Mouse (Mus musculus) E14TG2a.4 (cell line): ENCODE measurements around the gene Aoc1.
A peak's percentile ranks its signal among the peaks of the same experiment; 100 is the strongest.

Source experiments
- H3K27me3 ChIP-seq: 2 replicates; pipeline ENCODE4 v1.6.1; 2014; ENCODE audit warnings: low read length, control low read depth; ENCODE audit not compliant: insufficient read depth
- H3K36me3 ChIP-seq: 2 replicates; pipeline ENCODE4 v1.6.1; 2014; ENCODE audit warnings: low read length, control low read depth; ENCODE audit not compliant: insufficient read depth
- H3K4me1 ChIP-seq: replicated peaks from 2 replicates; pipeline ENCODE4 v1.6.1; 2014; ENCODE audit warnings: low read depth, low read length, control low read depth
- H3K4me3 ChIP-seq: replicated peaks from 2 replicates; pipeline ENCODE4 v1.5.1; 2014; ENCODE audit warnings: mild to moderate bottlenecking, low read length
- H3K9me3 ChIP-seq: 2 replicates; pipeline ENCODE4 v1.6.1; 2014; ENCODE audit warnings: low read length, control low read depth
- CTCF ChIP-seq: conservative IDR thresholded peaks from 2 replicates; pipeline ENCODE4 v1.5.1; 2014; ENCODE audit warnings: low read length
- NANOG ChIP-seq: IDR thresholded peaks from 2 replicates; pipeline ENCODE4 v1.6.1; 2014; ENCODE audit warnings: borderline replicate concordance, low read length, mixed read lengths
- POU5F1 ChIP-seq: IDR thresholded peaks from 2 replicates; pipeline ENCODE4 v1.6.1; 2014; ENCODE audit warnings: low read length, borderline replicate concordance

Aoc1 gene

DNA sequence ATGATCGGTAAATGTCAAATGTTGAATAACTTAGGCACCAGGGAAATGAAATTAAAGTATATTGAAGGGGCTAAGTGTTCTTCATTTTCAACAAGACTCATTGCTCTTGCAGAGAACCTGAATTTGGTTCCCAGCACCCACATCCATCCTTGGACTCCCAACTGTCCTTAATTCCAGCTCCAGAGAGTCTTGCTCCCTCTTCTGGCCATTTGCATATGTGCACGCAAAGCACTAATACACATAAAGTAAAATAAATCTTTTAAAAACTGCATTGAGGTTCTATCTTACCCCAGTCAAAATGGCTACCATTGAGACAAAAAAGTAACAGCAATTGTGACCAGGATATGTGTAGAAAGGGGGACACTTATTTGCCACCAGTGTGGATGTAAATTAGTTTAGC lies 18.5 kb upstream of the Aoc1 start:
- peaks cover 25% of the 10 kb centered on the region for H3K4me1 ChIP-seq
- H3K36me3 ChIP-seq: no peaks in the 10 kb centered on the region
- H3K4me3 ChIP-seq: no peak overlapping the region
- H3K9me3 ChIP-seq: no peaks in the 10 kb centered on the region
- TF ChIP-seq CTCF: peak; percentile 61
- no peak for TF ChIP-seq NANOG
- H3K27me3 ChIP-seq: peaks cover 3% of the 10 kb centered on the region; the same call in 1 of the 2 replicates

DNA sequence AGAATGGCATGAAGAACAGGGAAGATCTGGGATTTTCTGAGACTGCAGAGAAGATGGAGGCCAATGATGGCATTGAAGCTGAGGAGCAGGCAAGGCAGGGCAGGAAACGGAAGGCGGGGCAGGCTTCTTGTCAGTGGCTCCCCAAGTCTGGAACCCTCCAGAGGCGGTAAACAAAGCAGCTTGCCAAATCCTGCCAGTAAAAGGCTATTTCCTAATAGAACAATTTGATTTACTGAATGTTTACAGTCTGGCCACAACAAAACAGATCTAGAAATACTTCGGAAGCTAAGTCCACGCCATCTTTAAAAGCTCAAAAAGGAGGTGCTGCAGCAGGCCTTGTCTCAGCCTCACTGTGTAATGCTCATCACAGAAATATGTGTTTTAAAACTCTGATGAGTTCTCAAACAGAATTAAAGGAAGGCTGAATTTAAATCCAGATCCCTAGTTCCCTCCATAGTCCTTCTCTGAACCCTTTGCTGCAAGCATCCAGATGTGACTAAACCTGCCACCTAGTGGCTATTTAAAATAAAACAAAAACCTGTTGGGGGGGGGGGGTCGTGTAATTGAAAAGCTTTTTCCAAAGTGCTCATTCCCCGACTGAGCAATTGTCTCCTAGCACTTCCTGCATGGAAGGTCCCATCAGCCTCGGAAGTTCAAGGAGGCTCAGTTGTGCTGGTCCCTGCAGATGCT lies 14.9 kb upstream of the Aoc1 start:
- TF ChIP-seq CTCF (peak; percentile 36), NANOG (no peak)
- Histone ChIP-seq H3K4me1 (peaks cover 51% of the 10 kb centered on the region), H3K4me3 (no peak overlapping the region), H3K27me3 (no peaks in the 10 kb centered on the region), H3K9me3 (no peaks in the 10 kb centered on the region), H3K36me3 (no peaks in the 10 kb centered on the region)

DNA sequence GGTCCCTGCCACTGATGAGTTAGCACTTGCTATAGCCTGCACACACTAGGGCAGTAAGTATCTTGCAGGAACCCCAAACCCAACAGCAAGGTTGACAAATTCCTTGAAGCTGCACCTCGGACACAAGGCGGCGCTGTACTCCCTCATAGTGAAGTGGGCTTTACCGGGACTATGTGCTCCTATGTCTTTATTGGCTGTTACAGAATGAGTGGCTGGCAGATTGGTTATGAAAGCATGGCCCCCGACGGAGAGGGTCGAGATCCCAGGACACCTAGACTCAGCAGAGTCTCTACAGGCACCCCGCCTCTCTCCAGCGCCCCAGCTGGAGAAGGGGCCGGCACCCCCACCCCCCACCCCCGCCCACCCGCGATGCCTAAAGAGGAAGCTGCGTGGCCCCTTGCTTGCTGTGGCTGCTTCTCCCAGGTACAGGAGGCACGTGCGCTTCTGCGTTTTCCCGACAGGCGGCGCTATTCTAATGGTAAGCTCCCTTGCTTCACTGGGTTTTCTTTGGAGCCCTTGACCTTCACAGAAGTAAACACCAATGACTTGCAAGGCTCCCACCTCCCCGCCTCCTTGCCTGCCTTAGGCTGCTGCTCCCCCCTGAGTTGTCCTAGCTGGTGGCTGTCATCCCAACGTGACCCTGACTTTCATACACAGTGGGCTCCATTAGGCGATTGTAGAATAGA lies 12.4 kb upstream of the Aoc1 start:
- TF ChIP-seq NANOG (no peak), CTCF (peak; percentile 81)
- peak overlapping the region; percentile 51; the same call in 1 of the 2 replicates for H3K4me3 ChIP-seq
- no peaks in the 10 kb centered on the region for H3K27me3 ChIP-seq
- no peaks in the 10 kb centered on the region for H3K36me3 ChIP-seq
- H3K9me3 ChIP-seq: no peaks in the 10 kb centered on the region
- peaks cover 62% of the 10 kb centered on the region for H3K4me1 ChIP-seq

DNA sequence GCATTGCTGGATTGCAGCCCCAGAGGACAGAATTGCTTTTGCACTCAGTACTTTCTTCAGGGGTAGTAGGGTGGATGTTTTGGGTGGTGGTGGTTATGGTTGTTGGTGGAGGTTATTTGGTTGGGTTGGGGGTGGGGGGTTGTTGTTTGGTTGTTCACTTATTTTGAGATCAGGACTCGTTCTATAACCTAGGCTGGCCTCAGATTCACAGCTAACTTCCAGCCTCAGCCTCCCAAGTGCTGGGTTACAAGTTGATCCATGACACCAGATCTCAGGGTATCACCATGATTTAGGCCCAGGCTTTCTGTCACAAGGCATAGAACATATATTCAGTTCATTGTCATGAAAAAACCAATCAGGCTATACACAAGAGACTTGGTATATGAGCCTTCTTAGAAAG lies 11.8 kb upstream of the Aoc1 start:
- H3K4me1 ChIP-seq: peaks cover 68% of the 10 kb centered on the region
- no peaks in the 10 kb centered on the region for H3K36me3 ChIP-seq
- H3K27me3 ChIP-seq: no peaks in the 10 kb centered on the region
- H3K4me3 ChIP-seq: no peak overlapping the region
- no peaks in the 10 kb centered on the region for H3K9me3 ChIP-seq
- TF ChIP-seq CTCF: no peak
- TF ChIP-seq NANOG: no peak
- no peak for TF ChIP-seq POU5F1

DNA sequence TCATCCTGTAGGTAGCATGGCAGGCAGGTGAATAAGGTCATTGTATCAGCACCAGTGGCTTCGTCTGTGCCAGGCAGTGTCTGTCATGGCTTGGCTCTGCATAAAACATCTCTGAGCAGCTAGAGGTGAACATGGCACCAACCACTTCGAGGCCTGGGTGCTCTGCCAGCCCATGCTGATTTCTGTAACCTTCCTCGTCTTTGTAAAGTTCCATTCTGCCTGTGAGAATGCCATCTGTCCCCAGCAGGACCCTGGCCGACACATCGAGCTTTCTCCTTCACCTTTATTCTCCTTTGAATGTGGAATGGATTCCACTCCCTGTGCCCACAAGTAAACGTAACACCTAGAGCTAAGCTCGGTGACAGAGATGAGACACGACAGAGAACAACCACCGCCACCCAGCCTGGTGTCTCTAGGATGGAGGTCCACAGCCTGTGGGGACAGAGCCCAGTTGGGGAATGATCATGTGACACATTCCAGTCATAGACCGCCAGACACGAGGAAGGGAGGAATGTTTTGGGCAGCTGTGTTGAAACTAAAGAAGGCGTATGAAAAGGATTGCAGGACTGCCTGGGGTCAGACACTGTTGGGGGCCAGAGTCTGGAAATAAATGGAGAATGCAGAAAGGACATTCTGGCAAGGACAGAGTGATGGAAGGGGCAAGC lies 10.9 kb upstream of the Aoc1 start:
- TF ChIP-seq CTCF (no peak), NANOG (no peak), POU5F1 (no peak)
- H3K4me3 ChIP-seq: no peak overlapping the region
- peaks cover 75% of the 10 kb centered on the region for H3K4me1 ChIP-seq
- H3K27me3 ChIP-seq: no peaks in the 10 kb centered on the region
- no peaks in the 10 kb centered on the region for H3K9me3 ChIP-seq
- H3K36me3 ChIP-seq: no peaks in the 10 kb centered on the region

DNA sequence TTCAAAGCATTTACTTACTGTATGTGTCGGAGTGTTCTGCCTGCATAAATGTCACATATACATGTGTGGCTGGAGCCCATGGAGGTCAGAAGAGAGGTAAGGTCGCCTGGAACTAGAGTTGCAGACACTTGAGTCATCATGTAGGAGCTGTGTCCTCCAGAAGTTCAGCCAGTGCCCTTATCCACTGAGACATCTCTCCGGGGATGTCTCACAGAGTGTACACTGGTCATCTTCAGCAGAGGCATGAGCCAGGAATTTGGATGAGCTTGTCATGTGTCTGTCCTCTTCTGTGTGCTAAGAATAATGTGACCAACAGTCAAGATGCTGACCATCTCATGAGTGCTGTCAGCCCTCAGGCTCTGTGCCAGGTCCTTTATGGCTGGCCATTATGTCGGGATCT lies 9.9 kb upstream of the Aoc1 start:
- Histone ChIP-seq H3K4me1 (peaks cover 80% of the 10 kb centered on the region), H3K36me3 (no peaks in the 10 kb centered on the region), H3K4me3 (no peak overlapping the region), H3K27me3 (no peaks in the 10 kb centered on the region), H3K9me3 (no peaks in the 10 kb centered on the region)
- TF ChIP-seq CTCF: no peak
- TF ChIP-seq NANOG: no peak
- TF ChIP-seq POU5F1: no peak

DNA sequence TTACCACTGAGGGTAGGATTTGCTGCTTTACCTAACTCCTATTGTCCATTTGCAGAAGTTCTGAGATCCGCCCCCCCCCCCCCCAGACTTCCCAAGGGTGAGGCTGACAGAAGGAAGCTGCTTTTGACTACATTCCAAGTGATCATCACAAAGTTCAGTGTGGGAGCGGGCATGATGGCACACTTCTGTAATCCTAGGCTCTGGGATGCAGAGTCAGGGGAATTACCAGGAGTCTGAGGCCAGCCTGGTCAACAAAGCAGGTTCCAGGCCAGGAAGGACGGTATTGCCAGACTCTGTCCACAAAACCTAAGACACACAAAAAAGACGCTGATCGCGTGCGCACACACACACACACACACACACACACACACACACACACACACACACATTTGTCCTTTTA lies 9.2 kb upstream of the Aoc1 start:
- no peaks in the 10 kb centered on the region for H3K27me3 ChIP-seq
- H3K9me3 ChIP-seq: no peaks in the 10 kb centered on the region
- no peak for TF ChIP-seq CTCF
- no peak for TF ChIP-seq NANOG
- TF ChIP-seq POU5F1: no peak
- H3K4me3 ChIP-seq: no peak overlapping the region
- H3K36me3 ChIP-seq: no peaks in the 10 kb centered on the region
- H3K4me1 ChIP-seq: peaks cover 82% of the 10 kb centered on the region

DNA sequence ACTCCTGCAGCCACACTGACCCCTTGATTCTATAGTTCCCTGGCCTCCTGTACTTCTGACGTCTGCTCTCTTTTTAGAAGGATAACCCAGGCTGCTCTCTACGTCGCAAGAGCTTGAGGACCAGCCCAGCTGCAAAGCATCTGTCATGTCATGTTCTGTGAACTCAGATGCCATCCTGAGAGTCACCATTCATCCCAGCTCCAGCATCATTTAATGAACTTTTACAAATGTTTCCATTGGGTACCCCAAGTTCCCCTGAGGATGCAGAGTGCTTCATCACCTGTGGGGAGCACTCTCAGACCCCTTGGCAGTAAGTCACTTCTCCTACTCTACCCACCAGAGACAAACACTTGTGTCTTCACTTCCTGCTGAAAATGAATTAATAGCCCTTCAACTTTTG lies 8.5 kb upstream of the Aoc1 start:
- Histone ChIP-seq H3K27me3 (no peaks in the 10 kb centered on the region), H3K4me1 (peaks cover 84% of the 10 kb centered on the region), H3K9me3 (no peaks in the 10 kb centered on the region), H3K4me3 (no peak overlapping the region), H3K36me3 (no peaks in the 10 kb centered on the region)
- TF ChIP-seq CTCF (no peak), POU5F1 (no peak)
